Mouse (Mus musculus) heart, adult 2 months (tissue): Measurements from ENCODE around the gene Adnp.

Experiments
- CTCF ChIP-seq: fragments of 200-600 bp; IDR thresholded peaks from 2 replicates; pipeline ENCODE4 v1.8.1; 2022; ENCODE audit warnings: antibody characterized with exemption, mild to moderate bottlenecking, moderate library complexity
- EP300 ChIP-seq: fragments of 200-500 bp; IDR thresholded peaks from 2 replicates; pipeline ENCODE4 v1.6.1; 2011; ENCODE audit warnings: low read depth, low read length, control low read depth; ENCODE audit not compliant: insufficient read depth

GRCm38 (mm10) chr2:168143794-168144193, 63.1 kb downstream of the Adnp start:
- no peak for TF ChIP-seq CTCF
- TF ChIP-seq EP300, result no peak
